Mouse (Mus musculus) thymus, adult 2 months (tissue): ENCODE results near the gene Rprd1b. TPM values are rescaled to one million over a fixed set of nuclear protein-coding genes. Genes with fewer than 3 reads are reported as not detected.

Experiments used
- DNase-seq: peaks from one replicate; pipeline ENCODE4 v3.0.0; 2021
- H3K27ac ChIP-seq: fragments of 200-500 bp; 2 replicates; pipeline ENCODE4 v1.5.1; 2012; ENCODE audit warnings: low read length, control low read depth; ENCODE audit not compliant: control insufficient read depth, insufficient read depth
- H3K27me3 ChIP-seq: fragments of 200-500 bp; 2 replicates; pipeline ENCODE4 v1.6.1; 2012; ENCODE audit warnings: mild to moderate bottlenecking, low read length, moderate library complexity, mixed read lengths; ENCODE audit not compliant: control insufficient read depth, insufficient read depth
- H3K36me3 ChIP-seq: fragments of 200-500 bp; 2 replicates; pipeline ENCODE4 v1.6.1; 2012; ENCODE audit warnings: mild to moderate bottlenecking, low read length, moderate library complexity; ENCODE audit not compliant: control insufficient read depth, insufficient read depth
- H3K4me1 ChIP-seq: fragments of 200-500 bp; replicated peaks from 2 replicates; pipeline ENCODE4 v1.6.1; 2012; ENCODE audit warnings: low read length; ENCODE audit not compliant: control insufficient read depth, insufficient read depth
- H3K4me3 ChIP-seq: fragments of 200-500 bp; 2 replicates; pipeline ENCODE4 v1.5.1; 2012; ENCODE audit warnings: mild to moderate bottlenecking, low read length, control low read depth, moderate library complexity; ENCODE audit not compliant: control insufficient read depth, insufficient read depth
- CTCF ChIP-seq: fragments of 200-500 bp; IDR thresholded peaks from 2 replicates; pipeline ENCODE4 v1.5.1; 2012; ENCODE audit warnings: mild to moderate bottlenecking, control low read depth, low read length, moderate library complexity, borderline replicate concordance; ENCODE audit not compliant: control insufficient read depth, poor library complexity, insufficient read depth; ENCODE audit errors: extremely low read depth
- POLR2A ChIP-seq: fragments of 200-500 bp; IDR thresholded peaks from 2 replicates; pipeline ENCODE4 v1.6.1; 2012; ENCODE audit warnings: mild to moderate bottlenecking, low read length, control low read depth, moderate library complexity; ENCODE audit not compliant: control insufficient read depth, poor library complexity, insufficient read depth; ENCODE audit errors: extremely low read depth
- WGBS: fragments of 180-500 bp; shearing (Covaris S2); methylation state at CpG from one replicate; pipeline ENCODE4 v1.1.7; 2018; 5-methylcytosine and 5-hydroxymethylcytosine counted together
- polyA plus RNA-seq: library from polyadenylated mRNA; depleted of rRNA; stranded (reverse); fragments of >200 nt; gene quantifications from 2 replicates; pipeline ENCODE4 v1.2.3, GENCODE M21; 2012

The Rprd1b gene
- polyA plus RNA-seq, 1 experiment: 35.3 TPM

DNA sequence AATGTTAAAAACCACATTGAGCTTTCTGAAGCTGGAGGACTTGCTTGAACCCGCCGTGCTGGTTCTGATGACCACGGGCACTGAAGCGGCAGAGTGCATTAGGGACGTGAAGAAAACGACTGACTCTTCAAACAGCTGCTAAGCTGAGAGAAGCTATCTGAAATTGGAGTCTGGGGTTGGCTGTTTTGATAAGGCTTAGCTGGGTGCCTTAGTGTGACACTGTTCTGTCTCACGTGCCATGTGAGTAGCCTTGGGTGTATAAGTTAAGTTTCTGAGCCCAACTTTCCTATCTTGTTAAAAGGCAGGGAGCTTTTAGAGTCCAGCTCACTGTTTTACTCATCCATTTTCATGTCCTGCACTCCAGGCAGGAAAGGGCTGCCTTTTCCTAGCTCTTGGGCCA, 8.7 kb downstream of the Rprd1b start:
- peaks cover 24% of the 10 kb centered on the region for H3K36me3 ChIP-seq
- 94% methylated on average over 7 of the region's 7 CpGs for WGBS
- no peaks in the 10 kb centered on the region for H3K4me1 ChIP-seq
- TF ChIP-seq CTCF (no peak), POLR2A (no peak)
- DNase-seq: no peak
- no peak overlapping the region for H3K27ac ChIP-seq
- no peak overlapping the region for H3K4me3 ChIP-seq
- no peaks in the 10 kb centered on the region for H3K27me3 ChIP-seq

GRCm38 (mm10) chr2:158037571-158037970, 9.3 kb downstream of the Rprd1b start:
- 95% methylated on average over 1 of the region's 1 CpGs for WGBS
- DNase-seq: no peak
- no peaks in the 10 kb centered on the region for H3K27me3 ChIP-seq
- no peak overlapping the region for H3K27ac ChIP-seq
- H3K4me3 ChIP-seq: no peak overlapping the region
- no peak for TF ChIP-seq POLR2A
- no peak for TF ChIP-seq CTCF
- H3K36me3 ChIP-seq: peaks cover 28% of the 10 kb centered on the region
- no peaks in the 10 kb centered on the region for H3K4me1 ChIP-seq

- H3K36me3 ChIP-seq: peaks cover 45% of the 10 kb centered on the region
- 42% methylated on average over 1 of the region's 1 CpGs for WGBS
Observed at GRCm38 (mm10) chr2:158039662-158040061, 11.4 kb downstream of the Rprd1b start.

GRCm38 (mm10) chr2:158040396-158040795, 12.1 kb downstream of the Rprd1b start:
- Histone ChIP-seq H3K27me3 (no peaks in the 10 kb centered on the region), H3K27ac (no peak overlapping the region), H3K36me3 (peaks cover 52% of the 10 kb centered on the region), H3K4me3 (no peak overlapping the region), H3K4me1 (no peaks in the 10 kb centered on the region)
- no peak for DNase-seq
- TF ChIP-seq POLR2A (no peak), CTCF (no peak)
- 98% methylated on average over 2 of the region's 2 CpGs for WGBS

More at GRCm38 (mm10) chr2:158039662-158040061, 11.4 kb downstream of the Rprd1b start:
- TF ChIP-seq CTCF: no peak
- no peak for TF ChIP-seq POLR2A
- Histone ChIP-seq H3K4me3 (no peak overlapping the region), H3K27me3 (no peaks in the 10 kb centered on the region), H3K4me1 (no peaks in the 10 kb centered on the region), H3K27ac (no peak overlapping the region)
- no peak for DNase-seq

DNA sequence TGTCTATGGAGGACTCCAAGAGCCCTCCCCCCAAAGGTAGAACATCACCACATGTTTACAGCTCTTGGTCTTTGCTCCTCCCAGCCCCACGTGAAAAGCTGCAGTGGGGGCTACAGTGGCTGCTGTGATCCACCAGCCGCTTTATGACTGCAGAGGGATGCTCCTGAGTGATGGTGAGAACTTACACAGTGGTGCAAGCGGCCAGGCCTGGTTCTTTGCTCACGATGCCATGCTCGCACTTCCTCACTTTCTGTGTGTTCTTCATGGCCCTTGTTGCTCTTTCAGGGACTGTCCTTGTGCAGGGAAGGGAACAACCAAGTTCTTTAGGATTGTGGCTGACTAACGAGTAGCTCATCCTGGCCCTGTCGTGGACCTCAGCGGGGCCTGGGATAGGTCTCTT, 15.2 kb downstream of the Rprd1b start:
- 98% methylated on average over 8 of the region's 8 CpGs for WGBS
- no peak for DNase-seq
- Histone ChIP-seq H3K27ac (no peak overlapping the region), H3K4me1 (no peaks in the 10 kb centered on the region), H3K36me3 (peaks cover 55% of the 10 kb centered on the region), H3K4me3 (no peak overlapping the region), H3K27me3 (no peaks in the 10 kb centered on the region)
- no peak for TF ChIP-seq CTCF
- no peak for TF ChIP-seq POLR2A

GRCm38 (mm10) chr2:158046186-158046585, 17.9 kb downstream of the Rprd1b start:
- no peak overlapping the region for H3K4me3 ChIP-seq
- no peak overlapping the region for H3K27ac ChIP-seq
- peaks cover 65% of the 10 kb centered on the region for H3K36me3 ChIP-seq
- no peak for DNase-seq
- no peaks in the 10 kb centered on the region for H3K27me3 ChIP-seq
- TF ChIP-seq POLR2A (no peak), CTCF (no peak)
- 85% methylated on average over 4 of the region's 4 CpGs for WGBS
- no peaks in the 10 kb centered on the region for H3K4me1 ChIP-seq

DNA sequence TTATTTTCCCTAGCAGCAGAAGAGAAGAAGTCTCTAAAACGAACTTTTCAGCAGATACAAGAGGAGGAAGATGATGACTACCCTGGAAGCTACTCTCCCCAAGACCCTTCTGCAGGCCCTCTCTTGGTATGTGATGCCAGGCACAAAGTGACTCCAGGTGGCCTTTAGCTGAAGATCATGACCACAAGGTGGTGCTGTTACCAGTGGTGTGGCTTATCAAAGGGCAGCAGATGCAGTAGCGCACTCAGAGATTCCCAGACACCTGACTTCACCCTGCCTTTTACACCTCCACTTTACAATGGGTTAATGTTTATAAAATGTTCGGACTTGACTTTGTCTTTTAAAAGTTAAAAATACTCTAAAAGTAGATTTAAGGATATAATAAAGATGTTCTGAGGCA, 19.6 kb downstream of the Rprd1b start:
- DNase-seq: peak; percentile 68
- H3K4me3 ChIP-seq: no peak overlapping the region
- no peaks in the 10 kb centered on the region for H3K4me1 ChIP-seq
- no peak overlapping the region for H3K27ac ChIP-seq
- H3K36me3 ChIP-seq: peaks cover 61% of the 10 kb centered on the region
- 80% methylated on average over 3 of the region's 3 CpGs for WGBS
- H3K27me3 ChIP-seq: no peaks in the 10 kb centered on the region
- no peak for TF ChIP-seq POLR2A
- TF ChIP-seq CTCF: peak; percentile 21; the same call in 1 of the 2 replicates
